ENCODE assay signal across 16 mouse cellular contexts in the genomic region with DNA sequence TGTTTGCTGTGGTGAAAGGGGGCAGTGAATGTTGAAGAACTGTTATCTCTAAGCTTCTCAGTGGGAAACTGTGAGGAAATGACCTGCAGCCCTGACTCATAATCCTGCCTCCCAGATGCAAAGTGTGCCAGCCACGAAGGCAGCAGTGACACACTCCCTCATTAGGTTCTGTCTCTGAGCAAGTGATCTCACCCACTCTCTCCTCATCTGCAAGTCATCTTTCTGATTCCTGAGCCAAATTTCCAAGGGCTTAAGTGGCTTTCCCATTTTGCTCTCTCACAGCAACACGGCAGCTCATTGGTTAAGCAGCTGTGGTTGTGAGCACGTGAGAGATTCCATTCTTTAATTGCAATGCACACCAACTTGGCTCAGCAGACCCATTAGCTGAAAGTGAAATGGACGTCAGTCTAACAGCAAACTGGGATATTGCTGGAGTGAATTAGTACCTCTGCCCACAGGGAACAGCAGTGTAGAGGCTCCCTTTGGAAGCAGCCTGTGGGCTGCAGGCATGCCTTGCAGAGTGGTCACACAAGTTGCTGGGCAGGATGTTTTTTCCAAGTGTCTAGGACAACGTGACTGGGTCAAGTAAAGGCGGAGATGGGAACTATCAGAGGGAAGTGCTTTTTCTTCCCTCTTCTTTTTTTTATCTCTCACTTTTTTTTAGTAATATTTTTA.
DNase-seq lines count a peak whose midpoint lies in the region; ATAC-seq lines count a peak whose summit lies in the region.
"Had no signal": no experiment of that assay in that cellular context is flagged by ENCODE, and none has a peak within 500 bp of the region (broad histone marks: within the 10 kb centered on the region; RNA-seq: fewer than 3 reads in every experiment).

No protein-coding gene starts in this region.

- peaks cover 10% of the 10 kb centered on the region for H3K36me3 ChIP-seq in heart, embryonic 13.5 days
- H3K36me3 ChIP-seq: lung, embryonic 15.5 days had no signal

- WGBS in heart, embryonic 13.5 days: 49% methylated on average over 6 of the region's 6 CpGs

- peaks cover 12% of the 10 kb centered on the region for H3K4me1 ChIP-seq in heart, embryonic 13.5 days
- H3K4me1 ChIP-seq: limb, embryonic 15.5 days had no signal

- H3K4me2 ChIP-seq in heart, embryonic 13.5 days: no peak overlapping the region
- H3K4me2 ChIP-seq: limb, embryonic 15.5 days; lung, embryonic 15.5 days; midbrain, embryonic 11.5 days had no signal

- H3K27me3 ChIP-seq in heart, embryonic 13.5 days (replicated peaks): no peaks in the 10 kb centered on the region
- H3K27me3 ChIP-seq: limb, embryonic 15.5 days; lung, embryonic 15.5 days had no signal

- DNase-seq in adrenal gland, adult (ENCODE audit: inconsistent age in 2 of 2, low spot score in 1 of 2): peak; percentile 78 to 87
- DNase-seq in adrenal gland, postnatal 4 days (ENCODE audit: low spot score in 2 of 2): no peak
- DNase-seq in heart, postnatal 10 days: no peak
- DNase-seq in 416B (ENCODE audit: low read depth): peak; percentile 87
- peak; percentile 41 for DNase-seq in adrenal gland, postnatal 25 days
- no peak for DNase-seq in spleen, postnatal 36 days (ENCODE audit: low spot score in 2 of 2)
- no peak for DNase-seq in layer of hippocampus, postnatal 10 days (ENCODE audit: low spot score in 2 of 2)
- DNase-seq: cerebellum, adult 18-20 months; gastrocnemius, postnatal 14 days; kidney, postnatal 14 days had no signal

- H3K4me3 ChIP-seq in heart, embryonic 13.5 days: no peak overlapping the region
- H3K4me3 ChIP-seq: limb, embryonic 15.5 days; lung, embryonic 15.5 days had no signal

- no peak for ATAC-seq in heart, embryonic 13.5 days (ENCODE audit: extremely low read depth, insufficient number of reproducible peaks, low FRiP score, low TSS enrichment)
- ATAC-seq: intestine, embryonic 16.5 days had no signal

- H3K9me3 ChIP-seq in heart, embryonic 13.5 days: no peaks in the 10 kb centered on the region
- H3K9me3 ChIP-seq: G1E; limb, embryonic 15.5 days; lung, embryonic 15.5 days had no signal

- peak overlapping the region; percentile 15 for H3K27ac ChIP-seq in heart, embryonic 13.5 days (replicated peaks)
- H3K27ac ChIP-seq: limb, embryonic 15.5 days; lung, embryonic 15.5 days had no signal

- H3K9ac ChIP-seq in heart, embryonic 13.5 days: no peak overlapping the region
- H3K9ac ChIP-seq: limb, embryonic 15.5 days; lung, embryonic 15.5 days had no signal

- intact Hi-C loops in heart, postnatal 10 days (cut with DNase I): no loop called here

Comparison
In these comparisons a context has a peak if more than half of its experiments do, and no peak if none do; other contexts are left out.
1. DNase-seq: peak in adrenal gland, adult (2 of 2), 416B (single experiment) and adrenal gland, postnatal 25 days (single experiment); none in adrenal gland, postnatal 4 days (0 of 2), heart, postnatal 10 days (0 of 2), spleen, postnatal 36 days (0 of 2) and layer of hippocampus, postnatal 10 days (0 of 2).